Mouse (Mus musculus) embryonic facial prominence, embryonic 11.5 days (tissue): Measurements from ENCODE around the gene Pld3. TPM values are rescaled to one million over a fixed set of nuclear protein-coding genes. Genes with fewer than 3 reads are reported as not detected.

Experiments
- ATAC-seq: fragments of 200-750 bp; cut with Nextera tagmentation; replicated peaks from 2 replicates; pipeline ENCODE4 v1.8.0; 2017; ENCODE audit warnings: low read depth; ENCODE audit not compliant: insufficient number of reproducible peaks, low FRiP score, low TSS enrichment
- DNase-seq: peaks from one replicate; pipeline ENCODE4 v3.0.0-alpha.2; 2015; ENCODE audit warnings: low spot score
- H3K27ac ChIP-seq: fragments of 300-500 bp; sonication (generic); replicated peaks from 2 replicates; pipeline ENCODE4 v1.5.1; 2014; ENCODE audit warnings: mild to moderate bottlenecking, low read depth, low read length, control low read depth
- H3K27me3 ChIP-seq: fragments of 300-500 bp; sonication (generic); 2 replicates; pipeline ENCODE4 v1.6.1; 2014; ENCODE audit warnings: mild to moderate bottlenecking, low read length, moderate library complexity, mixed read lengths; ENCODE audit not compliant: control insufficient read depth, insufficient read depth
- H3K36me3 ChIP-seq: fragments of 300-500 bp; sonication (generic); replicated peaks from 2 replicates; pipeline ENCODE4 v1.6.1; 2014; ENCODE audit warnings: low read depth, mild to moderate bottlenecking, low read length, moderate library complexity, mixed read lengths; ENCODE audit not compliant: control insufficient read depth, insufficient read depth
- H3K4me1 ChIP-seq: fragments of 300-500 bp; sonication (generic); 2 replicates; pipeline ENCODE4 v1.6.1; 2014; ENCODE audit warnings: low read length, mixed read lengths; ENCODE audit not compliant: control insufficient read depth, insufficient read depth
- H3K4me2 ChIP-seq: fragments of 300-500 bp; sonication (generic); 2 replicates; pipeline ENCODE4 v1.6.1; 2014; ENCODE audit warnings: low read depth, mild to moderate bottlenecking, control low read depth, low read length, moderate library complexity
- H3K4me3 ChIP-seq: fragments of 300-500 bp; sonication (generic); 2 replicates; pipeline ENCODE4 v1.5.1; 2014; ENCODE audit warnings: low read depth, low read length, control low read depth
- H3K9ac ChIP-seq: fragments of 300-500 bp; sonication (generic); replicated peaks from 2 replicates; pipeline ENCODE4 v1.6.1; 2014; ENCODE audit warnings: mild to moderate bottlenecking, control low read depth, low read length
- H3K9me3 ChIP-seq: fragments of 300-500 bp; sonication (generic); replicated peaks from 2 replicates; pipeline ENCODE4 v1.6.1; 2016; ENCODE audit warnings: mild to moderate bottlenecking, low read length, inconsistent platforms, mixed read lengths; ENCODE audit not compliant: control insufficient read depth
- WGBS: fragments of 180-500 bp; shearing (Covaris S2); extraction: QIAGEN DNeasy Blood & Tissue Kit; methylation state at CpG from one replicate; pipeline ENCODE4 v1.1.7; 2014; 5-methylcytosine and 5-hydroxymethylcytosine counted together
- polyA plus RNA-seq: library from polyadenylated mRNA; unstranded; fragments of >200 nt; fragmentation: Nextera tagmentation; extraction: Ambion mirVana; gene quantifications from 2 replicates; pipeline ENCODE4 v1.2.1, GENCODE M21; 2014

The Pld3 gene
- polyA plus RNA-seq, 1 experiment from 2014 or later, result 57.1 TPM

- H3K27ac ChIP-seq, result no peak overlapping the region
- no peaks in the 10 kb centered on the region for H3K9me3 ChIP-seq
- no peaks in the 10 kb centered on the region for H3K27me3 ChIP-seq
- H3K36me3 ChIP-seq, result no peaks in the 10 kb centered on the region
- H3K4me1 ChIP-seq, result no peaks in the 10 kb centered on the region
- H3K4me2 ChIP-seq, result no peak overlapping the region
- H3K4me3 ChIP-seq, result no peak overlapping the region
- 74% methylated on average over 6 of the region's 6 CpGs for WGBS
- H3K9ac ChIP-seq, result no peak overlapping the region
- DNase-seq (no peak), ATAC-seq (no peak)
Observed at GRCm38 (mm10) chr7:27549597-27549996, 3.4 kb downstream of the Pld3 start.

GRCm38 (mm10) chr7:27544675-27545370, 8.2 kb downstream of the Pld3 start:
- no peak for ATAC-seq
- 86% methylated on average over 12 of the region's 12 CpGs for WGBS
- H3K4me2 ChIP-seq, result no peak overlapping the region
- H3K9ac ChIP-seq, result no peak overlapping the region
- H3K27me3 ChIP-seq, result no peaks in the 10 kb centered on the region
- H3K4me3 ChIP-seq, result no peak overlapping the region
- no peaks in the 10 kb centered on the region for H3K36me3 ChIP-seq
- H3K27ac ChIP-seq, result no peak overlapping the region
- H3K9me3 ChIP-seq, result no peaks in the 10 kb centered on the region
- DNase-seq, result no peak
- no peaks in the 10 kb centered on the region for H3K4me1 ChIP-seq

GRCm38 (mm10) chr7:27543851-27544250, 9.2 kb downstream of the Pld3 start:
- no peaks in the 10 kb centered on the region for H3K9me3 ChIP-seq
- no peaks in the 10 kb centered on the region for H3K4me1 ChIP-seq
- no peak overlapping the region for H3K9ac ChIP-seq
- H3K4me3 ChIP-seq, result no peak overlapping the region
- H3K4me2 ChIP-seq, result no peak overlapping the region
- no peaks in the 10 kb centered on the region for H3K36me3 ChIP-seq
- DNase-seq (no peak), ATAC-seq (no peak)
- H3K27ac ChIP-seq, result no peak overlapping the region
- WGBS, result 92% methylated on average over 4 of the region's 4 CpGs
- H3K27me3 ChIP-seq, result no peaks in the 10 kb centered on the region

GRCm38 (mm10) chr7:27543065-27543464, 10.0 kb downstream of the Pld3 start:
- H3K4me3 ChIP-seq, result peak overlapping the region; percentile 44
- H3K27ac ChIP-seq, result no peak overlapping the region
- 54% methylated on average over 6 of the region's 6 CpGs for WGBS
- H3K36me3 ChIP-seq, result no peaks in the 10 kb centered on the region
- peak overlapping the region; percentile 87 for H3K4me2 ChIP-seq
- H3K9me3 ChIP-seq, result no peaks in the 10 kb centered on the region
- peak overlapping the region; percentile 59 for H3K9ac ChIP-seq
- H3K4me1 ChIP-seq, result no peaks in the 10 kb centered on the region
- ATAC-seq, result 0 out of 2 replicates have a peak, but pooled peaks have one; percentile 20
- no peak for DNase-seq
- no peaks in the 10 kb centered on the region for H3K27me3 ChIP-seq

GRCm38 (mm10) chr7:27542392-27543033, 10.5 kb downstream of the Pld3 start:
- H3K9ac ChIP-seq, result peak overlapping the region; percentile 59
- no peaks in the 10 kb centered on the region for H3K4me1 ChIP-seq
- H3K27ac ChIP-seq, result peak overlapping the region; percentile 13; the same call in 1 of the 2 replicates
- H3K9me3 ChIP-seq, result no peaks in the 10 kb centered on the region
- no peaks in the 10 kb centered on the region for H3K36me3 ChIP-seq
- peak; percentile 90 for ATAC-seq
- peak overlapping the region; percentile 87 for H3K4me2 ChIP-seq
- peak overlapping the region; percentile 44 for H3K4me3 ChIP-seq
- WGBS, result 4% methylated on average over 30 of the region's 30 CpGs
- peak; percentile 93 for DNase-seq
- H3K27me3 ChIP-seq, result no peaks in the 10 kb centered on the region

- no peak for DNase-seq
- Histone ChIP-seq H3K27ac (no peak overlapping the region), H3K9me3 (no peaks in the 10 kb centered on the region), H3K9ac (peak overlapping the region; percentile 59), H3K4me1 (no peaks in the 10 kb centered on the region), H3K4me3 (peak overlapping the region; percentile 44), H3K27me3 (no peaks in the 10 kb centered on the region), H3K36me3 (no peaks in the 10 kb centered on the region), H3K4me2 (peak overlapping the region; percentile 87)
- ATAC-seq, result no peak
- WGBS, result 56% methylated on average over 5 of the region's 5 CpGs
Observed at GRCm38 (mm10) chr7:27541922-27542321, 11.1 kb downstream of the Pld3 start.

GRCm38 (mm10) chr7:27541431-27541830, 11.6 kb downstream of the Pld3 start:
- no peaks in the 10 kb centered on the region for H3K36me3 ChIP-seq
- H3K4me3 ChIP-seq, result no peak overlapping the region
- WGBS, result 80% methylated on average over 16 of the region's 16 CpGs
- no peak overlapping the region for H3K9ac ChIP-seq
- DNase-seq, result no peak
- H3K27ac ChIP-seq, result no peak overlapping the region
- H3K27me3 ChIP-seq, result no peaks in the 10 kb centered on the region
- no peak overlapping the region for H3K4me2 ChIP-seq
- no peaks in the 10 kb centered on the region for H3K9me3 ChIP-seq
- H3K4me1 ChIP-seq, result no peaks in the 10 kb centered on the region
- no peak for ATAC-seq

GRCm38 (mm10) chr7:27540935-27541334, 12.1 kb downstream of the Pld3 start:
- no peak overlapping the region for H3K4me2 ChIP-seq
- H3K9me3 ChIP-seq, result no peaks in the 10 kb centered on the region
- no peak overlapping the region for H3K9ac ChIP-seq
- H3K36me3 ChIP-seq, result no peaks in the 10 kb centered on the region
- DNase-seq (no peak), ATAC-seq (no peak)
- WGBS, result 81% methylated on average over 6 of the region's 6 CpGs
- no peaks in the 10 kb centered on the region for H3K27me3 ChIP-seq
- no peak overlapping the region for H3K4me3 ChIP-seq
- no peaks in the 10 kb centered on the region for H3K4me1 ChIP-seq
- H3K27ac ChIP-seq, result no peak overlapping the region
